Mouse (Mus musculus) liver, embryonic 14.5 days (tissue): ENCODE results near the gene Gramd4.
"Not testable (repeated sequence)": the region's sequence is repeated elsewhere in the genome, so short reads cannot be mapped to it uniquely, and the experiment has no call there.

Experiments
- CTCF ChIP-seq: IDR thresholded peaks from 2 replicates; pipeline ENCODE4 v1.5.1; 2016; ENCODE audit warnings: antibody characterized with exemption, low read depth, control low read depth
- EP300 ChIP-seq: IDR thresholded peaks from 2 replicates; pipeline ENCODE4 v1.6.1; 2016; ENCODE audit warnings: antibody characterized with exemption, low read depth

GRCm38 (mm10) chr15:86054861-86055260 lies 2.6 kb upstream of the Gramd4 start:
- TF ChIP-seq CTCF, EP300: not testable (repeated sequence)
